Mouse (Mus musculus): ENCODE measurements around the gene Psmd9. TPM values are rescaled to one million over a fixed set of nuclear protein-coding genes. Genes with fewer than 3 reads are reported as not detected.

The Psmd9 gene
- polyA plus RNA-seq, 1 experiment from 2014 or later = 86.0 TPM

DNA sequence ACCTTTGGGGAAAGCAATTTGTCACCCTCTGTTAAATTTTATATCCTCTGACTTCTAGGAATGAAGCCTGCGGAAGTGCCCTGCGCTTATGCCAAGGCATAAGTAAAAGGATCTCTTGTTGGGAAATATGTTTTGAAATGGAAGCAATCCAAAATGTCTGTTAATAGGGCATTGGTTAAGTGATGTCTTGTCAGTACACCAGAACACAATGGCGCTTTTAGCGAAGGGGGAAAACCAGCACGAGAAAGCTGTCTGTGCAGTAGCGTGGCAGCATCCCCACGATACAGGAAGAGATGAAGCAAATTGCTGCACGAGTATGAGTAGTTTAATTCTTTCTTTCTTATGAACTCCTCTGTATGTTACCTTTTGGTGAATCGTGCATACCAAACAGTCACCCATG is 125.4 kb downstream of the Psmd9 start:
- H3K4me2 ChIP-seq (ENCODE audit: low read length) = no peak overlapping the region
- peaks cover 12% of the 10 kb centered on the region for H3K4me1 ChIP-seq (replicated peaks; ENCODE audit: control insufficient read depth, insufficient read depth, low read length)
- 0 out of 2 replicates have a peak overlapping the region, but pooled peaks have one; percentile 1 for H3K27ac ChIP-seq (ENCODE audit: low read length)
- 41% methylated on average over 9 of the region's 9 CpGs for WGBS
- 0 out of 2 replicates have a peak, but pooled peaks have one; percentile 33 for ATAC-seq
- no peaks in the 10 kb centered on the region for H3K9me3 ChIP-seq (ENCODE audit: control insufficient read depth, low read length)
- no peak overlapping the region for H3K4me3 ChIP-seq (replicated peaks; ENCODE audit: low read length)
- H3K9ac ChIP-seq (replicated peaks; ENCODE audit: low read depth, low read length) = no peak overlapping the region
- no peaks in the 10 kb centered on the region for H3K36me3 ChIP-seq (ENCODE audit: control insufficient read depth, insufficient read depth)
- H3K27me3 ChIP-seq (replicated peaks; ENCODE audit: control insufficient read depth, insufficient read depth, low read length) = no peaks in the 10 kb centered on the region; the same call in 1 of the 2 replicates

DNA sequence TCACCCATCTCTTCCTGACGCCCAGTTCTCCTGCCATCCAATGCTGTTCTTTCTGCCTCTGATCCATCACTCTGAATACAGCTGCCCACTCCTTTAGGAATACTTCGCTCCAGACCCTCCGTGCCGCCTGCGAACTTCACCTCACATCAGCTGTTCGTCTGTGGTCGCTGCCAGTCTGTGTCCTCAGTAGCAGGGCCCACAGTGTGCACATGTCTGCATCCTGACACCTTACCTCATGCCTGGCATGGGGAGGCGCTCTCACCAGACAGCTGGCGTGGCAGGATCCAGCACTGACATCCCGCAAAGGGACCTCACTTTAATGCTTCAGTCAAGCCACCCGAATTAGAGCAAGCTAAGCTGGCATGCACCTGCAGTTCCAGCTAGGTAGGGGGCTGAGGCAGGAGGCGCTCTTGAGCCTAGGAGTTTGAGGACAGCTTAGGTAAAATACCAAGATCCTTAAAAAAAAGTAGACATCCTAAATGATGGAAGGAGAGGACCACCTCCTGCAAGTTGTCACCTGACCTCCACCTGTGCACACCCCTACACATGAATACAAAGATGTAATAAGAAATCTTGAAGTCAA is 127.1 kb downstream of the Psmd9 start:
- Histone ChIP-seq H3K9me3 (ENCODE audit: control insufficient read depth, low read length) (no peaks in the 10 kb centered on the region), H3K4me3 (replicated peaks; ENCODE audit: low read length) (no peak overlapping the region), H3K4me2 (ENCODE audit: low read length) (no peak overlapping the region), H3K36me3 (ENCODE audit: control insufficient read depth, insufficient read depth) (no peaks in the 10 kb centered on the region), H3K27me3 (replicated peaks; ENCODE audit: control insufficient read depth, insufficient read depth, low read length) (no peaks in the 10 kb centered on the region), H3K9ac (replicated peaks; ENCODE audit: low read depth, low read length) (no peak overlapping the region), H3K4me1 (replicated peaks; ENCODE audit: control insufficient read depth, insufficient read depth, low read length) (peaks cover 27% of the 10 kb centered on the region), H3K27ac (ENCODE audit: low read length) (no peak overlapping the region)
- whole genome bisulfite sequencing = 59% methylated on average over 12 of the region's 12 CpGs
- ATAC-seq = no peak

DNA sequence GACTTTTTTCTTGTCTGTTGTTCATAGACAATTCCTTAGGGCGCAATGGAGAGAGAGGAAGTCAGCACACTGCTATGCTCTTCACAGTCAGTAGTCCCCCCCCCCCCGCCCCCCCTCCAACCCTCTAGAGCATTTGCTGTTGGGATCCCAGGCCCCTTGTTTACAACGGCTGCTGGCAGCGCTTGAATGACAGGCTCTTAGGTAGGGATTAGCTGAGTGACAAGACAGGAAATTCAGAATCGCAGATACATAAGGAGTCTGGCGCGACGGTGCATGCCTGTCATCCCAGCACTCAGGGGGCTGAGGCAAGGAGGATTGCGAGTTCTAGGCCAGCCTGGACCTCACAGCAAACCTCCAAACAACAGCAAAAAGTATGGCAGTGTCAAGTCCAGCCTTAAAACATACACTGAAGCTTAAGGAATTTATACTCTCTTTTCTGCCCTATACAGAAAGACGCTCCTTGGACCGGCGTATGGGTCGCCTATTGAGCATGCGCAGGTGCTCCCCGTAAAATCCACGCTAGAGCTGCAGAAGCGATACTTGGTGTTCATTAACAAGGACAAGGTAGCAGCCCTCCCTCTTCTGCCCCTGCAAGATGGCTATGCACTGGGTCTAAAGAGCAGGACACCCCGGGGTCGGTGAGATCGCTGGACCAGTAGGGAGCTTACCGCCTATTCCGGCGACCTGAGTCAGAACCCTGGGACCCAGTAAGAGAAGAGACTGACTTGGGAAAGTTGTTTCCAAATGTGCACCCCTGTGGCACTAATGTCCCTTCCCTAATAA is 128.0 kb downstream of the Psmd9 start:
- Histone ChIP-seq H3K4me1 (replicated peaks; ENCODE audit: control insufficient read depth, insufficient read depth, low read length) (peaks cover 35% of the 10 kb centered on the region), H3K27me3 (replicated peaks; ENCODE audit: control insufficient read depth, insufficient read depth, low read length) (no peaks in the 10 kb centered on the region), H3K36me3 (ENCODE audit: control insufficient read depth, insufficient read depth) (no peaks in the 10 kb centered on the region), H3K9ac (replicated peaks; ENCODE audit: low read depth, low read length) (no peak overlapping the region), H3K4me2 (ENCODE audit: low read length) (no peak overlapping the region), H3K9me3 (ENCODE audit: control insufficient read depth, low read length) (no peaks in the 10 kb centered on the region), H3K4me3 (replicated peaks; ENCODE audit: low read length) (no peak overlapping the region), H3K27ac (ENCODE audit: low read length) (no peak overlapping the region)
- 59% methylated on average over 23 of the region's 23 CpGs for WGBS
- peak; percentile 27; the same call in 1 of the 2 replicates for ATAC-seq

DNA sequence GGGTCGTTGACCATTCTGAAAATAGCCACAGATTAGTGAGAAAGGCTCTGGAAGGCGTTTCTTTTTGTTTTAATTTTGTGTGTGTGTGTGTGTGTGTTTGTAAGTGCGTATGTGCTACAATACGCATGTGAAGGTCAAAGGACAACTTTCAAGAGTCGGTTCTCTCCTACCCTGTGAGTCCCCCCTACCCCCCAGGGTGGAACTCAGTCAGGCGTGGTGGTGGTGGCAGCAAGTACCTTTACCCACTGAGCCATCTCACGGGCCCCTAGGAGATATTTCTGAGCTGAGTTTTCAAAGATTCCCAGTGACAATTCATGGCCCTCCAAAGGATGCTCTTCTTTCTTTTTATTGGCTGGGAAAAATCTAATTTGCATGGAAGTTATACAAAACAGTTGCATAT is 128.6 kb downstream of the Psmd9 start:
- no peak overlapping the region for H3K4me3 ChIP-seq (replicated peaks; ENCODE audit: low read length)
- H3K27ac ChIP-seq (ENCODE audit: low read length) = no peak overlapping the region
- no peak overlapping the region for H3K9ac ChIP-seq (replicated peaks; ENCODE audit: low read depth, low read length)
- H3K27me3 ChIP-seq (replicated peaks; ENCODE audit: control insufficient read depth, insufficient read depth, low read length) = no peaks in the 10 kb centered on the region
- ATAC-seq = no peak
- 84% methylated on average over 7 of the region's 7 CpGs for WGBS
- H3K9me3 ChIP-seq (ENCODE audit: control insufficient read depth, low read length) = no peaks in the 10 kb centered on the region
- no peaks in the 10 kb centered on the region for H3K36me3 ChIP-seq (ENCODE audit: control insufficient read depth, insufficient read depth)
- H3K4me2 ChIP-seq (ENCODE audit: low read length) = no peak overlapping the region
- peaks cover 40% of the 10 kb centered on the region for H3K4me1 ChIP-seq (replicated peaks; ENCODE audit: control insufficient read depth, insufficient read depth, low read length)

DNA sequence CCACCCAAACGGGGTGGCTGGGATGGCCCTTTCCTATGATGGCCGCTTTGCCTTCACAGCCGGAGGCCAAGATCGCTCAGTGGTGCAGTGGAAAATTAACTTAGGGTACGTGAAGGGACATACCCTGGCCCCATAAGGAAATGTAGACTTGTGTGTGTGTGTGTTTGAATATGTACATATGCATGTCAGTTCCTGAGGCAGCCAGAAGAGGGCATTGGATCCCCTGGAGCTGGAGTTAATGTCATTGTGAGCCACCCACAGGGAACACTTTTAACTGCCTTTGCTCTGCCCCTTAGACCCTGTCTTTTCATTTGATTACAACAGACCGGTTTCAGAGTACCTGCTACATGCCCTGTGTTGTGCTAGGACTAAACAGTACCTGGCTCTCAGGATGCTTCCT is 129.3 kb downstream of the Psmd9 start:
- no peak for ATAC-seq
- 94% methylated on average over 6 of the region's 6 CpGs for WGBS
- Histone ChIP-seq H3K4me3 (replicated peaks; ENCODE audit: low read length) (no peak overlapping the region), H3K4me2 (ENCODE audit: low read length) (no peak overlapping the region), H3K4me1 (replicated peaks; ENCODE audit: control insufficient read depth, insufficient read depth, low read length) (peaks cover 40% of the 10 kb centered on the region), H3K9ac (replicated peaks; ENCODE audit: low read depth, low read length) (no peak overlapping the region), H3K27me3 (replicated peaks; ENCODE audit: control insufficient read depth, insufficient read depth, low read length) (no peaks in the 10 kb centered on the region), H3K36me3 (ENCODE audit: control insufficient read depth, insufficient read depth) (no peaks in the 10 kb centered on the region), H3K9me3 (ENCODE audit: control insufficient read depth, low read length) (no peaks in the 10 kb centered on the region), H3K27ac (ENCODE audit: low read length) (no peak overlapping the region)

Other genes starting within 250 kb of the Psmd9 start
- 157 and 166 TPM in 2 replicates for gene Kdm2b, start 179.6 kb upstream of the Psmd9 start, polyA plus RNA-seq (2015; fragmentation: Nextera tagmentation; extraction: Ambion mirVana)
- 13.0 and 13.8 TPM in 2 replicates for gene Orai1, start 154.3 kb upstream of the Psmd9 start, polyA plus RNA-seq (2015; fragmentation: Nextera tagmentation; extraction: Ambion mirVana)
- gene Morn3, start 122.4 kb upstream of the Psmd9 start, polyA plus RNA-seq (2015; fragmentation: Nextera tagmentation; extraction: Ambion mirVana) = 1.7 TPM in 1 of 2 replicates, not detected in the other
- gene Tmem120b, start 101.0 kb upstream of the Psmd9 start, polyA plus RNA-seq (2015; fragmentation: Nextera tagmentation; extraction: Ambion mirVana) = 18.6 and 19.3 TPM in 2 replicates
- gene Rhof, start 36.7 kb upstream of the Psmd9 start, polyA plus RNA-seq (2015; fragmentation: Nextera tagmentation; extraction: Ambion mirVana) = 15.8 and 18.7 TPM in 2 replicates
- 12.5 TPM in 2 replicates for gene Setd1b, start 27.2 kb upstream of the Psmd9 start, polyA plus RNA-seq (2015; fragmentation: Nextera tagmentation; extraction: Ambion mirVana)
- gene Hpd, start 13.3 kb downstream of the Psmd9 start, polyA plus RNA-seq (2015; fragmentation: Nextera tagmentation; extraction: Ambion mirVana) = not detected in 2 replicates
- gene Wdr66, start 82.7 kb downstream of the Psmd9 start, polyA plus RNA-seq (2015; fragmentation: Nextera tagmentation; extraction: Ambion mirVana) = 1.5 and 1.9 TPM in 2 replicates
- 81.9 and 84.3 TPM in 2 replicates for gene Bcl7a, start 174.4 kb downstream of the Psmd9 start, polyA plus RNA-seq (2015; fragmentation: Nextera tagmentation; extraction: Ambion mirVana)
- gene Mlxip, start 225.4 kb downstream of the Psmd9 start, polyA plus RNA-seq (2015; fragmentation: Nextera tagmentation; extraction: Ambion mirVana) = 18.0 and 18.1 TPM in 2 replicates

All from forebrain, embryonic 16.5 days (tissue).